Mouse (Mus musculus) stomach, embryonic 14.5 days (tissue): ENCODE results near the gene Lrba. TPM values are rescaled to one million over a fixed set of nuclear protein-coding genes. Genes with fewer than 3 reads are reported as not detected.

ENCODE experiments used
- ATAC-seq: fragments of 200-750 bp; cut with Nextera tagmentation; 2 replicates; pipeline ENCODE4 v1.8.0; 2017; ENCODE audit warnings: low read depth, moderate TSS enrichment; ENCODE audit not compliant: insufficient number of reproducible peaks, insufficient read depth, low FRiP score
- H3K27ac ChIP-seq: fragments of 300-500 bp; sonication (generic); 2 replicates; pipeline ENCODE4 v1.5.1; 2014; ENCODE audit warnings: mild to moderate bottlenecking, low read length, moderate library complexity, mixed read lengths
- H3K27me3 ChIP-seq: fragments of 300-500 bp; sonication (generic); 2 replicates; pipeline ENCODE4 v1.6.1; 2014; ENCODE audit warnings: low read length, control low read depth, mixed read lengths; ENCODE audit not compliant: control insufficient read depth, insufficient read depth
- H3K36me3 ChIP-seq: fragments of 300-500 bp; sonication (generic); 2 replicates; pipeline ENCODE4 v1.6.1; 2014; ENCODE audit warnings: mild to moderate bottlenecking, control low read depth, low read length, moderate library complexity, mixed read lengths; ENCODE audit not compliant: control insufficient read depth, insufficient read depth
- H3K4me1 ChIP-seq: fragments of 300-500 bp; sonication (generic); 2 replicates; pipeline ENCODE4 v1.6.1; 2014; ENCODE audit warnings: low read length, control low read depth, mixed read lengths; ENCODE audit not compliant: control insufficient read depth, insufficient read depth
- H3K4me2 ChIP-seq: fragments of 300-500 bp; sonication (generic); replicated peaks from 2 replicates; pipeline ENCODE4 v1.6.1; 2014; ENCODE audit warnings: low read depth, low read length, control low read depth
- H3K4me3 ChIP-seq: fragments of 300-500 bp; sonication (generic); 2 replicates; pipeline ENCODE4 v1.5.1; 2014; ENCODE audit warnings: low read depth, low read length, control low read depth
- H3K9ac ChIP-seq: fragments of 300-500 bp; sonication (generic); replicated peaks from 2 replicates; pipeline ENCODE4 v1.6.1; 2014; ENCODE audit warnings: low read depth, mild to moderate bottlenecking, control low read depth, low read length, moderate library complexity, mixed read lengths
- H3K9me3 ChIP-seq: fragments of 300-500 bp; sonication (generic); 2 replicates; pipeline ENCODE4 v1.6.1; 2016; ENCODE audit warnings: low read depth, low read length, control low read depth; ENCODE audit not compliant: control insufficient read depth
- WGBS: fragments of 180-500 bp; shearing (Covaris S2); extraction: QIAGEN DNeasy Blood & Tissue Kit; methylation state at CpG from one replicate; pipeline ENCODE4 v1.1.7; 2014; 5-methylcytosine and 5-hydroxymethylcytosine counted together
- polyA plus RNA-seq: library from polyadenylated mRNA; unstranded; fragments of >200 nt; fragmentation: Nextera tagmentation; extraction: Ambion mirVana; gene quantifications from 2 replicates; pipeline ENCODE4 v1.2.1, GENCODE M21; 2014

Gene Lrba
- 8.6 and 11.4 TPM in 2 replicates for polyA plus RNA-seq

DNA sequence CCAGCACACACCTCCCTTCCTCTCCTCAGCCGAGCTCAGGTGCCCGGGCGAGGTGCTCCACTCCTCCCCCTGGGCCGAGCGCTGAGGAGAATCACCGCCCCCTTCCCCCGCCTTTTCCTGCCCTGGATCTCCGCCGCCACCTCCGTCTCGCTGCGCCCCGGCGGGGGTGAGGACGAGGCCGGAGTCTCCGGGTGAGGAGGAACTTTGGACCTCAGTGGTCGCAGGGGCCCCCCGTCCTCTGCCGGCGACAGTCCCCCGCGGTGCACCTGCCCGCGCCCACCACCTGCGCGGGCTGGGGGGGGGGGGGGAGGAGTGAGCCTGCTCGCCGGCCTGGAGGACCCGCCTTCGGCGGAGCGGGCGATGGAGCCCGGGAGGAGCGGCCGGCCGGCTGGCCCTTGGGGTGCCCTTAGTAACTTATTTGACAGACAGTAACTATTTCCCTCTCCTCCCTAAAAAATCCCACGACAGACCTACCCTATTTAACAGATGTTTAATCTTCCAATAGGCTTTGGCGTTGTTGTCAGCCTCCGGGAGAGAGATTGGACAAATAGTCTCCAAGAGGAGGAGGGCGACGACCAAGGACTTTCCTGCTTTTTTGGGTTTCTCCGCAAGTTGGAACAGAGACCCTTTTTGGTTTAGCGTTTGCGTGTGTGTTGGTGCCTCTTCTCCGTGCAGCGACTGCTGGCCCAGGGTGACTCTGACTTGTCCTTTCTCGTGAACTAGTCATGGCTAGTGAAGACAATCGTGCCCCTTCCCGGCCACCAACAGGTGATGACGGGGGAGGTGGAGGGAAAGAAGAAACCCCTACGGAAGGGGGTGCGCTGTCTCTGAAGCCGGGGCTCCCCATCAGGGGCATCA, at the start of gene Lrba:
TSS of gene Lrba (plus strand) at position 117 of the 858 bp plus-strand sequence.
- peak within 1 kb of the TSS; percentile 95 for H3K27ac ChIP-seq
- WGBS, result 1% methylated on average over 51 of the region's 55 CpGs
- ATAC-seq, result peak; percentile 89
- no peaks in the 10 kb centered on the region for H3K4me1 ChIP-seq
- no peaks in the 10 kb centered on the region for H3K36me3 ChIP-seq
- peak within 1 kb of the TSS; percentile 96 for H3K4me3 ChIP-seq
- no peaks in the 10 kb centered on the region for H3K27me3 ChIP-seq
- H3K4me2 ChIP-seq, result peak within 1 kb of the TSS; percentile 63
- H3K9ac ChIP-seq, result peak within 1 kb of the TSS; percentile 77
- H3K9me3 ChIP-seq, result no peaks in the 10 kb centered on the region

DNA sequence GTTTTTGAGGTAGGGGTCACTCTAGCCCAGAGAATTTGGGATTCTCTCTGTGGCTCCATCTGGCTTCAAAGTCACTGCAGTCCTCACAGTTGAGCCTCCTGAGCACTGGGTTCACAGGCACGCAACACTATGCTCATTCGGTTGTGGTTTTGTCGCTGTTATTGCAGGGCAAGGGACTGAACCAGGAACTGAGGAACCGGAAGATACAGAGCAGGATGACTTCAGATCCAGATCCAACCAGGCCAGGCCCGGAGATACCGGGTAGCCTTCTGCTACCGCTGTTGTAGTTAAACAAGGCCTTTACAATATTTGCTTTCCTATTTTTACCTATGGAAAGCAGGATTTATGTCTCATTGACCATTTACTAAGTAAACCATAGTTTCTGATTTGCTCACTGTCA, 44.8 kb upstream of the Lrba start:
- Histone ChIP-seq H3K9ac (no peak overlapping the region), H3K4me1 (no peaks in the 10 kb centered on the region), H3K4me2 (no peak overlapping the region), H3K27ac (no peak overlapping the region), H3K36me3 (no peaks in the 10 kb centered on the region), H3K27me3 (no peaks in the 10 kb centered on the region), H3K4me3 (no peak overlapping the region), H3K9me3 (no peaks in the 10 kb centered on the region)
- 78% methylated on average over 7 of the region's 7 CpGs for WGBS
- no peak for ATAC-seq

DNA sequence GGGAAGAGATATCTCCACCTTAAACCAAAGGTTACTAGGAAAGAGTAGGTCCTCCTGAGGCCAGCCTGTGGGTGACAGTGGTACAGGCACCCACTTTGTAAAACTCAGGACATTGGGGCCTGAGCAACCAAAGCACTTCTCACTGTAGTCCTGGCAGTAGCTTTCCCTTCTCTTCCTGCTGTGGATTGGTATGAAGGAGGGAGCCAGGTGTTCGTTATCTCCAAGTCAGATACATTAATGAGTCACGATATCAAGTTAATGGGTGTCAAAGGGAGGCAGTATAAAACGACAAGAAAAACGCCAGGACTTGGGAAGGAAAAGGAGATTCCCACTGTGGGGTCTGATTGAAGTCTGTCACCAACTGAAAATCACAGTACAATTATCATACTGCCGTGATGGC, 43.4 kb upstream of the Lrba start:
- Histone ChIP-seq H3K4me2 (no peak overlapping the region), H3K4me3 (no peak overlapping the region), H3K27me3 (no peaks in the 10 kb centered on the region), H3K27ac (no peak overlapping the region), H3K9ac (no peak overlapping the region), H3K9me3 (no peaks in the 10 kb centered on the region), H3K36me3 (no peaks in the 10 kb centered on the region), H3K4me1 (no peaks in the 10 kb centered on the region)
- no peak for ATAC-seq
- WGBS, result 59% methylated on average over 5 of the region's 5 CpGs

DNA sequence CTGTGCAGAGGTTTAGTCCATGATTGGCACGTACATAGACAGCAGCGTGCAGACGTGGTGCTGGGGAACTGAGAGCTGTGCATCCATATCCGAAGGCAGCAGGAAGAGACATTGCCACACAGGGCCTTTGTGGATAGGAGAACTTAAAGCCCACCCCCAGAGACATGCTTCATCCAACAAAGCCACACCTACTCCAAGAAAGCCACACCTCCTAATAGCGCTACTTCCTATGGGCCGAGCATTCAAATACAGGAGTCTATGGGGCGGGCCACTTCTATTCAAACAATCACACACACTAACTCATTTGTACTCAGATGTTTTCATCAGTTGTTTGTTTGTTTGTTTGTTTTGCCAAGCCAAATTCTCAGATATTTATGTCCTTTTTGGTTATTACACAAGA, 39.9 kb upstream of the Lrba start:
- Histone ChIP-seq H3K4me2 (no peak overlapping the region), H3K36me3 (no peaks in the 10 kb centered on the region), H3K27ac (no peak overlapping the region), H3K9ac (no peak overlapping the region), H3K4me1 (no peaks in the 10 kb centered on the region), H3K27me3 (no peaks in the 10 kb centered on the region), H3K9me3 (no peaks in the 10 kb centered on the region), H3K4me3 (no peak overlapping the region)
- no peak for ATAC-seq
- 83% methylated on average over 7 of the region's 7 CpGs for WGBS

DNA sequence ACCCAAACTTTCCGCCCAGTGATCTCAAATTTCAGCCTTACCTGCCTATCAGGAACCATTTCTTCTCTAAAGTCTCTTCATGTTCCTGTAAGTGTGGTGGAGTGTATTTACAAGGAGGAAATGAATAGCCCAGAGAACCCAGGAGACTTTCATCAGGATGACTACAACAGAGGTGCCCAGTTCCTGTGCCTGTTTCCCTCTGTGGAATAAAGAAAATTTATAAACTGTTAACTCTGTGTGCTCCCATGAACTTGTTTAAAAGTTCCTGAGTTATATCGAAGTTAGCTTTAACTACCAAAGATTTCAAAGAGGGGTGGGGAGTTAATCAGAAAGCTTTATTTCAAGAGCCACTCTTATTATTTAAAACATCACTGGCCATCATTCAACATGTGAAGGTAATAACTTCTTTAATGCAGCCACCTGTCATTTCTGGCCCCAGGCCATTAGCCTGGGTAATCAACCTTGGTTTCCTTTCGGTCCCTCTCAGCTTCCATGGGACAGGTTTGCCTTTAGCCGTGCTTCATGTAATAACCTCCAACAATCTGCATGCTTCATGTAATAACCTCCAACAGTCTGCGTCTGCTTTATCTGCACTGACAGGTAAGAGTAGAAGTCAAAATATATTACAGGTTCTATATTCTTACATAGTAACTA, 36.6 kb upstream of the Lrba start:
- Histone ChIP-seq H3K4me1 (no peaks in the 10 kb centered on the region), H3K27ac (no peak overlapping the region), H3K9ac (no peak overlapping the region), H3K27me3 (no peaks in the 10 kb centered on the region), H3K9me3 (no peaks in the 10 kb centered on the region), H3K36me3 (no peaks in the 10 kb centered on the region), H3K4me2 (no peak overlapping the region), H3K4me3 (no peak overlapping the region)
- ATAC-seq, result no peak
- WGBS, result 50% methylated on average over 5 of the region's 5 CpGs

DNA sequence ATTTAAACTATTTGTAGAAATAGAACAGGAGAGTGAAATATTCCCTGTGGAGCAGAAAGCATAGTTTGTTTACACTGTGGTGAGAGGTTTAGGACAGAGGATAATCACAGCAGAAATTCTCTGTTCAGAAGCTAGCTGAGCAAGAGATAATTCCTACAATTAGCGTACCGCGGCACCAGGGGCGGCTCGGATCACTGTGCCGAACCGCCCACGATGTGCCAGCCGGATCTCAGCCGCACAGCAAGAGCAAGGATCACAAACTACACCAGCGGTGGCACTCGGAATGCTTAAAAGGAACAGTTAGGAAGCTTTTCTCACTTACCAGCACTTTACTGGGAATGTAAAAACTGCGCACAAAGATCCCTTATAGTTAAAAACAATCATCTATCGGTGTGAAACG, 28.5 kb upstream of the Lrba start:
- 44% methylated on average over 15 of the region's 15 CpGs for WGBS
- Histone ChIP-seq H3K9ac (no peak overlapping the region), H3K4me3 (no peak overlapping the region), H3K9me3 (no peaks in the 10 kb centered on the region), H3K36me3 (no peaks in the 10 kb centered on the region), H3K4me2 (no peak overlapping the region), H3K27me3 (no peaks in the 10 kb centered on the region), H3K27ac (no peak overlapping the region), H3K4me1 (no peaks in the 10 kb centered on the region)
- ATAC-seq, result no peak

DNA sequence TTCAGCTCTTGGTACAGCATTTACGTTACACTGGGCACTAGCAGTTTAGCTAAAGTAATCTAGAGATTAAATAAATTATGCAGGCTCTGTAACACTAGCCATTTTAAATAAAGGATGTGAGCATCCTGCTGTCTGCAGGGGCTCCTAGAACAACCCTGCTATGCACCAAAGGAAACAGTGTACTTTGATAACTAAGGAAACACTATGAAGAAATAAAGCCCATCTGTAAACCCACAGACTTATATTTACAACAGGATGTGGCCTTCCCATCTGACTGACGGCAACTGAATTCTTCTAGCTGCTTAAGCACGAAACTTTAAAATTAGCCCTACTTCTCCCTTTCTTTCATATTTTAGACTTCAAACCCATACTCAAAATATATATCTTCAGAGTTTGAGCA, 28.0 kb upstream of the Lrba start:
- Histone ChIP-seq H3K36me3 (no peaks in the 10 kb centered on the region), H3K27me3 (no peaks in the 10 kb centered on the region), H3K27ac (no peak overlapping the region), H3K4me3 (no peak overlapping the region), H3K9ac (no peak overlapping the region), H3K9me3 (no peaks in the 10 kb centered on the region), H3K4me2 (no peak overlapping the region), H3K4me1 (no peaks in the 10 kb centered on the region)
- 45% methylated on average over 3 of the region's 3 CpGs for WGBS
- no peak for ATAC-seq

DNA sequence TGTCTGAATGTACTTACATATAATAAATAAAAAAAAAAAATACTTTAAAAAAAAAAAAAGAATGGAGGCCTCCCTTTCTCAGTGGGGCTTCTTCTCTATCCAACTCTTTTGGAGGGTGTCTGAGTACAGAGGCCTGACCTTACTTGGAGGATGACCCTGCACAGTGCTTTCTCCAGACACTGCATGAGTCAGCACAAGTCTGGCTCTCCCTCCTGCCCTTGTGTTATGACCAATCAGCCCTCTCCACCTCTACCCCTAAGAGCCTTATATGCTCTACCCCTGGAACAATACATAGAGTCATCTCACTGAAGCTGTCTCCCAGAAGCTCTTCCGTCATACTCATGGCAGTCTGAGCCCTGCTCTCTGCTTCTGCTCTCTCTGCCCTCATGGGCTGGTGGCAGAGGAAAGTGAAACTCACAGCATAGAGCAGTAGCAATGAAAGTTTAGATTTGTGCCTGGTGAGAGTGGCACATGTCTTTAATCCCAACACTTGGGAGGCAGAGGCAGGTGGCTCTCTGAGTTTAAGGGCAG, 22.8 kb upstream of the Lrba start:
- H3K4me1 ChIP-seq, result no peaks in the 10 kb centered on the region
- ATAC-seq, result no peak
- H3K9ac ChIP-seq, result no peak overlapping the region
- no peaks in the 10 kb centered on the region for H3K36me3 ChIP-seq
- whole genome bisulfite sequencing, result 88% methylated on average over 1 of the region's 1 CpGs
- H3K27me3 ChIP-seq, result no peaks in the 10 kb centered on the region
- no peak overlapping the region for H3K27ac ChIP-seq
- no peak overlapping the region for H3K4me3 ChIP-seq
- H3K9me3 ChIP-seq, result no peaks in the 10 kb centered on the region
- no peak overlapping the region for H3K4me2 ChIP-seq
